Mouse (Mus musculus) NIH3T3 (cell line): Measurements from ENCODE around the gene Angptl4.
A peak's percentile ranks its signal among the peaks of the same experiment; 100 is the strongest.
"Not testable (repeated sequence)": the region's sequence is repeated elsewhere in the genome, so short reads cannot be mapped to it uniquely, and the experiment has no call there.

Experiments used
- DNase-seq: peaks from one replicate; pipeline ENCODE4 v3.0.0-alpha.2; 2012; ENCODE audit warnings: low read depth

The Angptl4 gene

DNA sequence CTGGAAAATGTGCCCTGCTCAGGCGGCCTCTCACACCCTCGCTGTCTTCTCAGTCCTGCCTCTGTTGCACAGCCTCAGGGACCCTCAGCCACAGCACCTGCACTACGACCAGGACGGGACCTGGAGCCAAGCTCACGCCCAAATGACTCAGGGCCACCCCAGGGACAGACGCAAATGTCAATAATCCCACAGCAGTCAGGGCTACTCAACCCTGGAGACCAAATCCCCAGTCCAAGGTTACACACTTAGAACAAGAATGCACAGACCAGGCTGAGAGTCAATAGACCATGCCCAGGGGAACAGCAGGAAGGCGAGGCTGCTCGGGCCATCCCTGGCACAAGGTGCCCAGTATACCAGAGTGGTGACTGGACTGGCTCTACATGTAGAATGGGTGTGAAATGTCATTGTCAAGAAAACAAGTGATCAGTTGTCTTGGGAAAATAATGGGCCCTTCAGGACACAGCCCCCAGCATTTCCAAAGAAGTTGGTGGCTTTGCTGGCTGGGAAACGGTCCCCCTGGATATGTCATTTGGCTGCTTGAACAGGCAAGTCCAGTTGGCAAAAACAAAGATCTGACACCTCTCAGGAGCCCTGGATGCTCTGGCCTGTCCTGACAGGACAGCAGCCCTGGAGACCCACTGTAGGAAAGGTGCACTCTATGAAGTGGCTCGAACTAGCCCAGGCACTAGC, 26.1 kb downstream of the Angptl4 start:
- no peak for DNase-seq

DNA sequence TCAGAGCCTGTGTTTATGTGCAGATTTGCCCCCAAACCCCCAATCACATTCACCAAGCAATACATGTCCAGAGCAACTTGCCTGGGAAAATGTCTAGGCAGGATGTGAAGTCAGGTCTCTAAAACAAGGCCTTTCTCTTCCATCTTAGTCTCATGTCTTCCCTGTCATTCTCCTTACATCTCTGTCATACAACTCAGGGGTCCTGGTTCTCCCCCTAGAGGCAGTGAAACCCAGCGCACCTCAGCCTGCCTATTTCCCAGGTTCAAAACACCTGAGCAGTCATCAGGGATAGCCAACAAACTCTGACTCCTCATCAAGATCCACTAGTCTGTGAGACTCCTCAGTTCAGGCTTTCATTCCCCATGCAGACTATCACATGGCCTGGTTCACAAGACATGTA, 27.0 kb downstream of the Angptl4 start:
- no peak for DNase-seq

DNA sequence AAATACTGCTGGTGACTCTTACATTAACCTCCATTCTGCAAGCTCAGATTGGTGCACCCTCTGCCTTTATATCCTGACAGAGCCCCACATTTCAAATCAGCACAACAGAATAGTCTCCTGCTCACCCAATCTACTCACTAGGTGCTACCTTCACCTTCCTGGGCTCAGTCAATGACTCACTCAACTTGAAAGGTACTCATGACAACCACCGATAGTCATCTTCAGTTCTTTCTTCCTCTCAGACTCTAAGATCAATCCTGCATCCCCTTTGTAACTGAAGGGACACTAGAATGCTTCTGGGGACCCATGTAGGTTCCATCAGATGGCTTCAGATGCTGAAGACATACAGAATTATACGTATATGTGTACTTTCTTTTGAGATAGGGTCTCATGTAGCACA, 29.3 kb downstream of the Angptl4 start:
- no peak for DNase-seq

DNA sequence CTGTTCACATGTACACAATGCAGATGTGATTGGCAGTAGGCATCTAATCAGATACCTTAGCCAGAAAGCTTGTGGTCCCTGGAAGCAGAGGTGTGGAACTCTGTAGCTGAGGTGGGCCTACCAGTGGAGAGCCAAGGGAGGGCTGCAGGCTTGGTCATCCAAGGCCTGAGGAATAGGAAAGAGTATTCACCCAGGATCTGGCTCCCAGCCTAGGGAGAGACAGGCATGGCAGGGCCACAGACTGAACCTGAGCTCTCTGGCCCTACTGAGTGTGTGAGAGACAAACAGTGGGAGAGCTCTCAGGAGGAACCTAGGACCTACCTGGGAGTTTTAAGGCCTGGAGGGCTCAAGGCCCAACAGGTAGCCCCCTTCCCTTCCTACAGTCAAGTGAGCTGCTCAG, 30.4 kb downstream of the Angptl4 start:
- DNase-seq: no peak

DNA sequence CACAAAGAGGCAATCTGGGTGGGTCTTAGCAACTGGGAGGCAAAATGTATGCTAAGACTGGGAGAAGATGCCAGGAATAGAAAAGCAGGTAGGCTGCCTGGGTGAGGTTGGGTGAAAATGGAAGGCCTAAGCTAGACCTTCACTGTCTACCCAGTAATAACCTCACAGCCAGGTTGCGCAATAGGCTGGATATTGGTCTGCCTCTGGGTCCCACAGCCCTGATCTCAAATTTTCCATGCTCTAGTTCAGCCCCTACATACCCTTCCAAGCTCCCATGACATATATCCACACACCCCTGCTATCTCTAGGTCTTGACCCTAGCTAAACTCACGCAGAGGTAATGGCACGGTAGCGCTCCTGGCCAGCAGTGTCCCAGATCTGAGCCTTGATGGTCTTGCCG, 32.2 kb downstream of the Angptl4 start:
- peak; percentile 28 for DNase-seq

DNA sequence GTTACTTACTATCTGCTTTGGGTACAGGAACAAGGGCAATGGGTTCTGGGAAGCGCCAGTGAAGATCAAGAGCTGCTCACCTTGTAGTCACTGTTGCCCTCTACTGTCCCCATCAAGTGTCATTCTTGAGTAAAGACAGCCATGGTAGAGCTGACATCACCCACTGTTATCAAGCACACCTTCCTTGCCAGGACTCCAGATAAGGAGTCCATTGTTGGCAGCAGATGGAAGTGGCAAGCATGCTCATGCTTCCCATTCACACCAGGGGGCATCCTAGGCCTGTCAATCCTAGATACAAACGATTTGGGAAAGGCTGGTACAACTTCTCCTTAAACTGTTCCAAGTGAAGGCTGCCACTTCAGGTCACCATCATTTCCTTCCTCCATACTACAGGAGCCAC, 35.6 kb downstream of the Angptl4 start:
- peak; percentile 88 for DNase-seq

DNA sequence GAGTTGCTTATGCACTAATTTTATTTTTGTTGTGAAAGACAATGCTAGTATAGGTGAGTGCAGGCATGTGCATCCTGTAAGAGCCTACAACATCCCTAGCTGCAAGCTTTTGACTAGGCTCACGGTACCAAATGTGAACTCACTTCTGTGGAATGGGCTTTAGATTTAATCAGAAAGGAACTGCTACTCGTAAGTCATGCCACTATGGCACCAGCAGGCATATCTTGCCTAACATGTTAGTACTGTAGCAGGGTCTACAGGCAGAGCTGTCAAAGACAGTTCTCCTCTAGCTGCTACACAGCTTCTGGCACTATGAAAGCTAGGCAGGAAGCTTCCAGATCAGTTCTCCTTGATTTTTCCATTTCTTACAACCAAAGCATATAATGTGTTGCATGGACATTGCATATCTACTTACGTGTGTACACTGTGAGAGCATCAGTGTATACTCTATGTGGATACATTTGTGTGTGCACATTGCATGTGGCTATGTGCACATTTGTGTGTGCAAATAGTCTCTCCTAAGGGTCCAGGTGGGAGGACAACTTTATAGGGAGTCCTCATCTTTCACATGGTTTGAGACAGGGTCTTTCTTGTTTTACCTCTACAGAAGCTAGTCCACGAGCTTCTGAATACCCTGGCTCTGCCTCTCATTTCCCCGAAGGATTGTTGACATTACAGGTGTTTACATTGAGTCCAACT, 36.8 kb downstream of the Angptl4 start:
- DNase-seq: no peak

DNA sequence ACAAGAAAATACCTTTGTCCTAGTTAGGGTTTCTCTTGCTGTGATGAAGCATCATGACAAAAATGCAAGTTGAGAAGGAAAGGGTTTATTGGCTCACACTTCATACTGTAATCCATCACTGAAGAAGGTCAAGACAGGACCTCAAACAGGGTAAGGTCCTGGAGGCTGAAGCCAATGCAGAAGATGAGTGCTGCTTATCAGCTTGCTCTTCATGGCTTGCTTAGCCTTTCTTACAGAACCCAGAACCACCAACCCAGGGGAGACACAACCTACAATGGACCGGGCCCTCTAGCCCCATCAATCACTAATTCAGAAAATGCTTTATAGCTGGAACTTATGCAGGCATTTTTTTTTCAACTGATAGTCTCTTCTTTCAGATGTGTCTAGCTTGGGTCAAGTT, 39.2 kb downstream of the Angptl4 start:
- DNase-seq: no peak

DNA sequence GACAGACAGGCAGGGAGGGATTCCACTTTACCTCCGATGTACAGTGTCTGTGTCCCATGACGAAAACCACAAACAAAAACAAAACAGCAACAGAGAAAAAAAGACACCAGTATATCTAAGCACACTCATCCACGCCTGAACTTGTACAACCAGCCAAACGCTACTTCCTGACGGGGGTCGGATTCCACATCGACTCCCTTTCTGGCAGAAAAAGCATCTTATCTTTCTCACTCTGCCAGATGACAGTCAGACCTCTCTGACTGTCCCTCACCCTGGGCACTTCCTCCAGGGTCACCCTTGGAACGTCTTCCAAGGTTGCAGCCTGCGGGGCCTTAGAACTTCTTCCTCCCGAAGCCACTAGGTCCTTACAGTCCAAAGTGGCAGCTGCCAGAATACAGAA, 48.1 kb downstream of the Angptl4 start:
- DNase-seq: not testable (repeated sequence)

DNA sequence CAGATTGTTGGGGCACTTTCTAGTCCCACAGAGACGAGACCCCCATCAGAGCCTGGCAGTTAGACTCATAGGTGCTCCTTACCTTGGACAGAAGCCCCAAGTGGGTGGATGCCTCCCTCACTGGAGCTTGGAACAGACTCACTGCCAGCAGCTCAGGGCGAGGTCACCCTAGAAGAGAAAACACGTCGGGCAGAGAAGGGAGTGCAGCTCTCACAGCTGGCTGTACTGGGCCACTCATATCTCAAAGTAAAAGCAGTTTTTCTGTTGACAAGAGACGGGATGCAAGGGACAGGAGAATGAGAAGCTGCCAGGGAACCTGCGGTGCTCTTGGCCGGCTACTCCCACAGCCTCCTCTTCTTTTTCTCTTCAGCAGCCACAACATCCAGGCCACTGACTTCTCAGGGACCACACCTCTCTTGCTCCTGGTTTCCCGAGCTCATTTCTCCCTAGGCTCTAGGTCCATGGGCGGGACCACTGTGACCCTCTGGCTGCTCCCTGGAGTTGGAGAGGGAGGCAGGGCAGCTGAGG, 49.0 kb downstream of the Angptl4 start:
- not testable (repeated sequence) for DNase-seq

DNA sequence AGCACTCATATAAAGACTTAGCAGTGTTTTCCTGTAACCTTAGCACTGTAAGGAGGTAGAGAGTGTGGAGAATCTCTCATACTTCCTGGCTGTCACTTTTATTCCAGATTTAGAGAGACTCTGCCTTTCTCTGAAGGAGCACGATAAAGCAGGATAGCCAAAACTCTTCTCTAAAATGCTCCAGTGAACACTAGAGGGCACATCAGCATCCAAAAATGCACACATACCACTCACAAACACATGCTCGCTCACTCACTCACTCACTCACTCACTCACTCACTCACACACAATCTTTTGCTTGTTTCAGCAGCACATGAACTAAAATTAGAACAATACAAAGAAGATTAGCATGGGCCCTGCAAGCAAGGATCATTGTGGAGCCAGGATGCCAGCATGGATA, 52.4 kb downstream of the Angptl4 start:
- peak; percentile 76 for DNase-seq

DNA sequence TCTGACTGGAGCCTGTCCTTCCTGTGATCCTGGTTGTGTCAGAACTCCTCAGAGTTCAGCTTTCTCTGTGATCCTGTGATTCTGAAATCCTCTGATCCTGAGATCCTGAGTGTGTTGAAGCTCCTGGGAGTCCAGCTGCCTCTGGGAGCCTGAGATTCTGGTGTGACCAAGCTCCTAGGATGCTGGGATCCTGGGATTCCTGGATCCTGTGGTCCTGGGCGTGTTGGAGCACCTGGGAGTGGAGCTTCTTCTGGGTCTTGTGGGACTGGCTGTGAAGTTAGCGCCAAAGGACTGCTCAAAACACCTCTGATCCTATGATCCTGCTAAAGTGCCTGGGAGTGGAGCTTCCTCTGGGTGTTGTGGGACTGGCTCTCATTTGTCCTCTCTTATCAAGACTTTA, 53.2 kb downstream of the Angptl4 start:
- no peak for DNase-seq
